Mouse (Mus musculus): ENCODE results near the gene Sox21.

The Sox21 gene

GRCm38 (mm10) chr14:118236886-118237289 is at the start of gene Sox21:
Sox21 (minus strand) TSS chr14:118237030.
- no peak for DNase-seq (ENCODE audit: low read depth, low spot score)

- DNase-seq (ENCODE audit: low read depth, low spot score) = no peak
Observed at GRCm38 (mm10) chr14:118286096-118286495, 49.3 kb upstream of the Sox21 start.

DNA sequence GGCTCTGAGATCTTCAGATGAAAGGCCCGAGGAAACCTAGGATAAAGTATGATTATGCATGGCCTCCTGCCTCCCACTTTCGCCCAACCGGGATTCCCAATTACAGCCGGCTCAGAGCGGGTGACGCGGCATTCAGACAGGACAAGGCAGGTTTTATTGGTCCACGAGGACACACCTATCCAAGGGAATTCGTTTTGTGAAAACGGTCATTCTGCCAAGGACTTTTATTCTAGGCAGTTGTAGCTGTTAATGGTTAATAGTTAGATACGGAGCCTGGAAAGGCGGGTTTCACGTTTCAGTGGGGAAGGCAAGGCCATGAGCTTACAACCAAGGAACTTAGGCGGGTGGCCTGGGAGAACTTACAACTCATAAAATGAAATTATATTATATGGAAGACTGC is 46.1 kb upstream of the Sox21 start:
- no peak for DNase-seq (ENCODE audit: low read depth, low spot score)

DNA sequence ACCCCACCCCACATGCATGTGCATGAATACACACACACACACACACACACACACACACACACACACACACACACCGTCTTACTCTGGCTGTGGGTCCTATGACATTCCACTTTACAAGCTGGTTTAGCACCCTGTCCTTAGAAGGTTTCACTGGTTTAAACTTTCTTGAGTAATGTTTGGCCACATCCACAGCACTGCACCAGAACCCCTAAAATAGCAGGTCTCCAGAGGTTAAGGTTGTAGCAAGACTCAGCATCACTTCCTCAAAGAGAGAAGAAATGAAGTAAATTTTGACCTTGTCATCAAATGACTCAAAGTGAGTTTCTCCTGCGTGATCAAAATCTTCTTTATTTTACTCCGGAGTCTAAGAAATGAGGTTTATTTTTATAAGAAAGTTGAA is 45.4 kb upstream of the Sox21 start:
- DNase-seq (ENCODE audit: low read depth, low spot score) = no peak

DNA sequence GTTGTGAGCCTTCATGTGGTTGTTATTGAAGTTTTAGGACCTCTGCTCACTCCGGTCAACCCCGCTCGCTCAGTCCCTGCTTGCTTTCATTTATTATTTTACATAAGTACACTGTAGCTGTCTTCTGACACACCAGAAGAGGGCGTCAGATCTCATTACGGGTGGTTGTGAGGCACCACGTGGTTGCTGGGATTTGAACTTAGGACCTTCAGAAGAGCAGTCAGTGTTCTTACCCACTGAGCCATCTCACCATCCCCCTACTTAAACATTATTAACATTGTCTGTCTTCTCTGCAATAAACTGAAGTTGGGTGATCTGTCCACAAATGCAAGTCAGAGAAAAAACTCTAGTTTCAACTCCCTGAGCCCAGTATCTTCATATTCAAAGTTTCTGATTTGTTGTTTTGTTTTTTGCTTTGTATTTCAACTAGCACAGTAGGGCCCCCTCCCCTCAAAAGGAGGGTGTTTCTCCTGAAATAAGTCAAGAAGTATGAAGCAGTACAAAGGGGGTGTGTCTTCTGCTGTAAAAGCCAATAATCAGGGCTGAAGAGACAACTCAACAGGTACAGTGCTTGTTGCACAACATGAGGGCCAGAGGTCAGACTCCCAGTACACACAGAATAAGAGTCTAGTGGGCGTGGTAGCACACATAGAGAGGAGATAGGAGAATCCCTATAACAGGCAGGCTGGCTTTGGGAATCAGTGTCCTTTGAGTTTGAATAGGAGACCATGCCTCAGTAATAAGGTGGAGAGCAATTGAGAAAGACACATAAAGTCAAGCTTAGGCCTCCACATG is 41.1 kb upstream of the Sox21 start:
- DNase-seq (ENCODE audit: low read depth, low spot score) = no peak

GRCm38 (mm10) chr14:118272594-118273555 is 36.0 kb upstream of the Sox21 start:
- DNase-seq (ENCODE audit: low read depth, low spot score) = no peak

DNA sequence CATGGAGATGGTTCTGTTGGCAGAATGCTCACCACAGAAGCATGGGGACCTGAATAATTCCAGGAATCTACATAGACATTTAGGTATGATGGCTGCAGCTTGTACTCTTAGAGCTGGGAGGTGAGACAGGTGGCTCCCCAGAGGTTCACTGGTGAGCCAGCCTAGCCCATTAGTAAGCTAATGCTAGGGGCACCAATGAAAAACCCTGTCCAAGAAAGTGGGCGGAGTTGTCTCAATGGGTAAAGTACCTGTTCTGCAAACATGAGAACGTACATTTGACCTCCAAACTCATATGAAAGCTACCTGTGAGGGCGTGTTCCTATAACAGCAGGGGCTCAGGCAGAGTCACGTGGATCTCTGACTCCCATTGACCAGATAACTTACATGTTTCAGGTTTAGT is 32.0 kb upstream of the Sox21 start:
- no peak for DNase-seq (ENCODE audit: low read depth, low spot score)

- no peak for DNase-seq (ENCODE audit: low read depth, low spot score)
Observed at GRCm38 (mm10) chr14:118266660-118267059, 29.8 kb upstream of the Sox21 start, which contains the start of gene Gm9376. Gm9376 (plus strand) TSS chr14:118266960.

DNA sequence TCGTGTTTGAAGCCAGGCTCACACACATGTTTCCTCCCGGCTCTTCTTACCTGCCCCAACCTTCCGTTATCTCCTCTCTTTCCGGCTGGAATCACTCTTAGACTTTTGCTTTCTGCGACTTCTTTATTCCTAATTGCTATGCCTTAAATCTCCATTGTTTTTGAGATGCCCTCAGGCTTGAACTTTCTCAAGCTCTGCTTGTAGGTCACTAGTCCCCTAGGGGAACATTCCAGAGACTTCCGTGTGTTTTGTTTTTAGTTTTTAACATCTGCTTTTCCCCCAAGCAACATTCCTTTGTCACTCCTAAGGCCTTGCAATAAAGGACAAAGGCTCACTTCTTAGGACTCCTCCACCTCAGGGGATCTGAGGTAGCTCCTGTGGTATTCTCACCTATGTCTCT is 16.6 kb upstream of the Sox21 start:
- DNase-seq (ENCODE audit: low read depth, low spot score) = no peak

DNA sequence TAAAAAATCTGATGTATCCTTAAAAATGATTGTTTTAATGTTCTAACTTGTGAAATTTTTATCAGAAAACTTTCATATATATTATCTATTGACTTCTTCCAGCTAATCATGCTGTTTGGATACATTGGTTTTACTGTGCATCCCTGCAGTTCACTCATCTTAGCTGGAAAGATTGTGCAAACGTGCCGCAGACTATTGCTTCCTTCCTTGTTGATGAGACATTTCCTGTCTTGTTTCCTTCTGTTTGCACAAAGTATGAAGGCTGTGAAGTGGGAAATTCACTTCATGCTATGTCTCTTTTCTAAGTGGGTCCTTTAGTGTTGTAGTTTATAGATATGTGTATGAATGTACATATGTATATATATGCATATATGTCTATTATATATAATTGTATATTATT is 4.6 kb upstream of the Sox21 start:
- no peak for DNase-seq (ENCODE audit: low read depth, low spot score)

DNA sequence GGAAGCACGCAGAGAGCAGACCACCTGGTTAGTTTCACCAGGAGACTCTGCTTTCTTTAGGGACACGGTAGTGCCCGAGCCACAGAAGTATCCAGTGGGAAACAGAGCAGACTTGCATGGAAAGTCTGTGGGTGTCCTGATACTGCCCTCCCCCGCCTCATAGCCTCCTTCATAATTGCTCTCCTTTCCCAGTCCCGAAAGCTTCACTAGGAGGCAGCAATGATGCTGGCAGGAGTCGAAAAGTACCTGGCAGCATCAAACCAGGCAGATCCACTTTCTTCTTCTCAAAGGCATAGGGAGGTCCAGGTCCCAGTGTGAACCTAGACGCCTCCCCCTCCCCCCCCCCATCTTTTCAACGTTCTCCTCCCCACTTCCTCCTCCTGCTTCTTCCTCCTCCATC is 2.5 kb upstream of the Sox21 start:
- DNase-seq (ENCODE audit: low read depth, low spot score) = no peak

DNA sequence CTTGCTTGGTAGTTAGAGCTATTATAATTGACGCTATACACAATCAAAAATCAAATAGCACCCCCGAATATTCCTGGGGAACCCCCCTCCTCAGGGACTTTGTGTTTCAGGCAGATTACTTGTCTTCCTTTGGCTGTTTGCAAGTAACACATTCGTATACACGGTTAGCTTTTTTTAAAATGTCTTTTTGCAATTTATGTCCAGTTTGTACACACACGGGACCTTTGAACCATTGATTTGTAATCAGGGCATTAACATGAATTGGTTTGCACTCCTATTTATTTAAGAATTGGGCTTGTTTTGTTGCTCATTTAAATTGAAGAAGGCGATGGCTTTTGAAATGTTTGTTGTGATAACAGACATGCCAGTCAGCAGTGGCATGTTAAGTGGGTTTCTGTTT is 956 bp upstream of the Sox21 start:
- DNase-seq (ENCODE audit: low read depth, low spot score) = no peak

- no peak for DNase-seq (ENCODE audit: low read depth, low spot score)
Observed at GRCm38 (mm10) chr14:118235973-118236885, 601 bp downstream of the Sox21 start.

DNA sequence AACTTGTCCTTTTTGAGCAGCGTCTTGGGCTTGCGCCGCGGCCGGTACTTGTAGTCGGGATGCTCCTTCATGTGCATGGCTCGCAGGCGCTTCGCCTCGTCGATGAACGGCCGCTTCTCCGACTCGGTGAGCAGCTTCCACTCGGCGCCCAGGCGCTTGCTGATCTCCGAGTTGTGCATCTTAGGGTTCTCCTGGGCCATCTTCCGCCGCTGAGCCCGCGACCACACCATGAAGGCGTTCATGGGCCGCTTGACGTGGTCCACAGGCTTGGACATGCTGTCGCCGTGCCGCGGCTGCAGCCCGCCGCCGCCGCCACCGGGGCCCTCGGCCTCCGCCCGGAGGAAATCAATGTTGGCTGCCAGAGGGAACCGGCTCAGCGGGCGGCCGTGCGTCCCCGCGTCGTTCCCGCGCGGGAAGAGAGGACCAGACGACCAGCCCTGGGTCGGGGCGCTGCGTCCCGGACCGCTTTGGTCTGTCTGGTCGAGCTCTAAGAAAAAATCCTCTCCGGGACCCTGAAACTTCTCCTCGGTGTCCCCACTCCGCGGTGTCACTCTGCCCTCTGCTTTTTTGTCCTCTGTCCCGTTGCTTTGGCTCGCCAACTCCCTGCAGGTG is 1.4 kb downstream of the Sox21 start:
- no peak for DNase-seq (ENCODE audit: low read depth, low spot score)

- DNase-seq (ENCODE audit: low read depth, low spot score) = no peak
Observed at GRCm38 (mm10) chr14:118234541-118235210, 2.2 kb downstream of the Sox21 start.

DNA sequence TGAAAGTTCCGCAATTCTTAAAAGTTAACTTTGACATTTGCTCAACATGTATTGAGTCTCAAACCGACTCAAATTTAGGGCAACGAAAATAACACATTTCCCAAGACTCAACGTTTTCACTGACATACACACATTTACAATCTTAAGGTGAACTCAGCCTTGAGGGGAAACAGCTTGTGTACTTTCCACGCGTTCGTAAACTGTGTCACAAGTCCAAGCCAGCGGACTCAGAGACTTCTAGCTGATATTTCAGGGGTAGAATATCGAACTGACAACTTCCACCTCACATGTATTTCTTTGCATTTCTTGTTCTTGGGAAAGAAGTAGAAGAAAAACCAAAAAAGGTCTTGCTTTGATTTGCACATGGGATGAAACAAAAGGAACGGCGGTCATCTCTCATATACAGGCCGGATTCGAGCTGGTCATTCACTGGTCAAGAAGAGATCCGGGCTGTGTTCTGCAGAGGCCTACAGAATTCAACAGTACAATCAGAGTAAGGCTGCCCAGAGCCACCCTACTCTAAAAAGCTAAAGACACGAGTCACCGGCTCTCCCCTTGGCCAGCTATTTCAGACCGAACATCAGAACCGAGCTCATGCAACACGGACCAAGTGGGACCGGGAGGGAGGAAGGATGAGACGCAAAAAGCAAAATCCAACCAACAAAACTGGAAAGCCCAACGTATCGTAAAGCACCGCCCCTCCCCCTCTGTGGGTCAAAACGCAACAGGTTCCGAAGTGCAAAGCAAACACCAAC is 2.9 kb downstream of the Sox21 start:
- DNase-seq (ENCODE audit: low read depth, low spot score) = no peak

- DNase-seq (ENCODE audit: low read depth, low spot score) = no peak
Observed at GRCm38 (mm10) chr14:118232381-118232970, 4.4 kb downstream of the Sox21 start.

- no peak for DNase-seq (ENCODE audit: low read depth, low spot score)
Observed at GRCm38 (mm10) chr14:118226471-118227155, 10.2 kb downstream of the Sox21 start.

DNA sequence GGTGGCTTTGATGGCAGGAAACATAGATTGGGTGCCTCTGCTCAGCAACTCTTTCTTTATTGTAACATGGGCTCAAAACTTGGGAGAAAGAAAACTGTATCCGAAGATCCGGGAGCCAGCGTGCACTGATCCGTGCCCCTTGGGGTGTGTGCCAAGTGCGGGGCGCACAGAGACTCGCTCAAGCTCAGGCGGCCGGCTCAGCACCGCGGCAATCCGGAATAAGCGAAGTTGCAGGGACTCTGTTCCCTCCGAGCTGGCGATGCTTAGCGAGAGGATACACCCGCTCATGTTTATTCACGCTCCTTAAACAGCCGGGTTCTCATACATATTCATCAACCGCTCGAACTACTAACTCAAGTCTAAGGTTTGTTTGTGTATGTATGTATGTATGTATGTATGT is 10.9 kb downstream of the Sox21 start:
- DNase-seq (ENCODE audit: low read depth, low spot score) = no peak
